Mouse (Mus musculus) 416B (cell line): ENCODE measurements around the gene Rasgef1c.
A peak's percentile ranks its signal among the peaks of the same experiment; 100 is the strongest.

Experiments used
- DNase-seq: peaks from one replicate; pipeline ENCODE4 v3.0.0; 2011; ENCODE audit warnings: low read depth

The Rasgef1c gene

GRCm38 (mm10) chr11:49926183-49926582, 24.5 kb downstream of the Rasgef1c start:
- peak; percentile 14 for DNase-seq

DNA sequence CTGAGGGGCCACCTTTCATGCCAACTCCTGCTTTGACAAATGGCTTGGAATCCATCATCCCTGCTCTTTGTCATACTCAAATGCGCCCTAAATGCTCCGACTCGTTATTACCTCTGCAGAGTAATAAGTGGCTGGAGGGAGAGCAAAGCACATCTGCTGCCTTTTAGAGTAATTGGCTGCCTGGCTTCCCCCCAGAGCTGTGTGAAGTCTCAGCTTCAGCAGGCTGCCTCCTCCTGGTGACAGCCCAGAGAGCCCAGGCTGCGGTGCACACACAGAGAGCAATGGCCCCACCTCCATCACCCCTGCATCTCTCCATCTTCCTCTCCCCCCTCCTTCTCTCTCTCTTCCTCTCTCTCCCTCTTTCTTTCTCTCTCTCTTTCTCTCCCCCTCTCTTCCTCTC, 25.5 kb downstream of the Rasgef1c start:
- DNase-seq: no peak

GRCm38 (mm10) chr11:49927670-49928069, 26.0 kb downstream of the Rasgef1c start:
- no peak for DNase-seq

DNA sequence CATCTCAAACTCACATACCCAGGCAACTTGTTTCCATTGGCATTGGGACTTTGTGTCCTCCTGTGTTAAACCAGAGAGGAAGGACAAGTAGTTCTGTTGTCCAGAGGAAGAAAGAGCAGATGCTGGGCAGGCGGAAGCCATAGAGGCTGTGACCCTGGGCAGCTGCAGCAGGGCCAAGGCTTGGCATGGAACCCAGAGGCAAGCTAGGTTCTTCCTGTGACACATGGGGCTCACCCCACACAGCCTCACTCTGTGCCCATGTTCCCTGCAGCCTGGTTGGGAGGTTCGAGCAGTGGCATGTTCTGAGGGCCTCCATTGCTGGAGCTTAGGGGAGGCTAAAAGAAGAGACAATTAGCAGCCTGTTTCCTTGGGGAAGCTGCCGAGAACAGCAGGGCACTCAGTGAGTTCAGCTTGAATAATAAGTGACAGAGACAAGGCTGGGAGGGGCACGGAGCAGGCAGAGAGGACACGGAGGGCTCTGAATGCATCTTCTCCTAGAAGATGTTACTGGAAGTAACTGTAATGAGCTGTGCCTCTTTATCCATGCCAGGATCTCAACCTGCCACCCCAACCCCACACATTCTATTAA, 29.5 kb downstream of the Rasgef1c start:
- no peak for DNase-seq

DNA sequence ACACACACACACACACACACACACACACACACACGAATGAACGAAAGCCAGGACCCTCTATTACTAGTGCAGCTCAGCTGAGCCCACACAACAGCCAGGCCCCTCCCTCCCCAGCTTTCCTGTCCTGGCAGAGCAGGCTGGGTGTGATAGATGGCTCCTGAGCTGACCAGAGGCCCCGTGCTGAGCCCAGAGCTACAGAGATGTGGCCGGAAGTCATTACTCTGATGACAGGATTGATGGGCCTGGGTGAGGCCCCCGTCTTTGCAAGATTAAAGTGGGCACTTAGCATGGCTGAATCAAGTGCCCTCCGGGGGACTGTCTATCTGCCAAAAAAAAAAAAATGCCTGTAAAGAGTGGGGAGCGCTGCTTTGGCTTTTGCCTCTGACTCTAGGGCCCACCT, 30.2 kb downstream of the Rasgef1c start:
- peak; percentile 8 for DNase-seq

DNA sequence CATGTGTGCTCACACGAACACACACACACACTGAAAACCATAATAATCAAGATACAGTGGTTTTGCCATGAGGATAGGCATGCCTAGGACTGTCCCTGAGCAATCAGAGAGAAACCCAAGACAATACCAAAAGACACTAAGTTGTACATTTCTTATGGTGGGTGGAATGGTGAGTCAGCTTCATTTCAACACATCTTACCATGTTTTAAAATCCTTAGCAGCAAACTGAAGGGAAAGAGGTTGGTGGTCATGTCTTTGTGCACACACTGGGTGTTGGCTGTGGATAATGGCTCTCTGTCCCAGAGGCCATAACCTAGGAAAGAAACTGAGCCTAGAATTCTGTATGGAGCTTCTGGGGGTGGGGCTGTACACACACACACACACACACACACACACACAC, 32.2 kb downstream of the Rasgef1c start:
- peak; percentile 19 for DNase-seq

DNA sequence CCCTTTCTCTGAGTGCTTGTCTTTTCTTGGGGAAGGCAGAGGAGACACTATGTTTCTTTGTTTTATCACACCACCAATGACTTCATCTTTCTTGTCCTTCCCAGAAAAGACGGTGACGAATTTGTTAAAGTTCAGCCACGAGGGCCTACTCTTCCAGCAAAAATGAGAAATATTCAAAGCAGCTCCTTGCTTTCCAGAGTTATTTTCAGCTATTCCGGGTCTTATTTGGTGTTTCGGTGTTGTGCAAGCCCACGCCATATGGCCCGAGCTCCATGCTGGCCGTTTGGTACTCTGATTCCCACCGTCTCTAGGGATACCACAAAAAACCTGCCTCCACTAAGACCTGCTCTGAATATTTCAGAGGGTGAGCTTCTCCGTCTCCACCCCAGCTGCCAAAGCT, 32.7 kb downstream of the Rasgef1c start:
- no peak for DNase-seq

GRCm38 (mm10) chr11:49936458-49936857, 34.8 kb downstream of the Rasgef1c start:
- DNase-seq: no peak

DNA sequence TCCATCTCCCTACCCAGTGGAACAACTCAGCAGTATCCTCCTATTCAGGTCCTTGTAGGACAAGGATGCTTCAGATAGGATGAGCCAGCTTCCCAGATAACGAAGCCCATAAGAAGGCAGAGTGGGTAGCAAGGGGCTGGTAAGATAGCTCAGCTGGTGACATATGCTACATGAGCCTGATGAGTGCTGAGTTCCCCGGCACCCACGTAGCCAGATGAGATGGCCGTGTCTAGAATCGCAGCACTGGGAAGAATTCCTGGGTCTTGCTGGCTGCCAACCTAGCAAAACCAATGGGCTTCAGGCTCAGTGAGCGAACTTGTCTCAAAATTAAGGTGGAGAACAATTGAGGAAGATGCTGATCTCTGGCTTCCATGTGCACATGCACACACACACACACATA, 36.1 kb downstream of the Rasgef1c start:
- no peak for DNase-seq

DNA sequence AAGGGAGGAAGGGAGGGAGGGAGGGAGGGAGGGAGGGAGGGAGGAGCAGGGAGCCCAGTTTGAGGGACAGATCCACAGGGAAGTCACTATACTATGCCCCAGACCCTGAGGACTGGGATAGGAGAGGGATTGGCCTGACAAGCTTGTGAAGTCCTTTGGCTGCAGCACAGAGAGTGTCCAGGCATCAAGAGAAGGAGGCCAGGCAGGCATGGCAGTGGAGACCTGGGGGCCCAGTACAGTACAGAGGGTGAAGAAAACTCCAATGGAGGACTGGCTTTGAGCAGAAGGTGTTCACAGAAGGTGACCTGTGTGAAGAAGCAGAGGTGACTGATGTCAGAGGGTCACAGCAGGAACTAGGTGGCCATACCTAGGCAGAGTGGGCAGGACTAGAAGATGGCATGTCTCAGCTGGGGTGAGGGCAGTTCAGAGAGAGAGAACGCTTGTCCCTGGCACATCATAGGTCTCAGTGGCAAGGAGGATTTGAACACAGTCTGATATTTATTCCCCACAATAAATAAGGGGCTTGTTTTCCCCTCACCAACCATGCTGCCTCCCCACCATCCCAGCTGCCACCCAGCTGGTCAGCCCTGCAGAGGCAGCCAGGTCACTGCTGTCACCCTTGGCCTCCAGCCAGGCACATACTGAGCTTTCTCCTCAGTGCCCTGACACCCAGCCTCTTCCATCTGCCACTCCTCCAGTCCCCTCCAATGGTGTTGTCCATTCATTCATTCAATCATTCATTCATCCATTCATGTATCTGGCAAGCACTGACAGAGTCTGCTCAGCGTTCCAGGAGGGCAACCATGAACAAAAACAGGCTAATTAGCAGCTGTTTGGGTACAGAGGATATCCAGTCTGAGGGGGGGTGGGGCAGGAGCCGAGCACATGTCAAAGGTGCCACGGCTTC, 36.9 kb downstream of the Rasgef1c start:
- DNase-seq: no peak

- no peak for DNase-seq
Measured at GRCm38 (mm10) chr11:49942841-49943240, 41.2 kb downstream of the Rasgef1c start.

- DNase-seq: no peak
Measured at GRCm38 (mm10) chr11:49943901-49944300, 42.3 kb downstream of the Rasgef1c start.

DNA sequence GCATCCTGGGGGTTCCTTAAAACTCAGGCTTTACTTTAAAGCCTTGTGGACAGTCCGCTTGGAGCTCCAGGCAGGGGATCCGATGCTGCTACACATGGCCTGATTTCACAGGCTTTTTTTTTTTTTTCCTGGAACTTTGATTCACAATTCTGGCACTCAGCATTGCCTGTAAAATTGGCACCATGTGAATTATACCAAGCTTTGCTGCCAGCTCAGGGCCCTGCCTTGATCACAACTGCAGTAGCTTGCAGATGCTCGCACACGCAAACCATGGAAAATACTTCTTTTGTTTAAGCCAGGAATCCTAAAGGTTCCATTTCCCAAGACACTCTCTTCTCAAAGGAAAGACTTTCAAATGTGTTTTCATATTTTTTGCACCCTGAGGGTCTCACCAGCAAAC, 44.1 kb downstream of the Rasgef1c start:
- DNase-seq: no peak

GRCm38 (mm10) chr11:49949839-49950238, 48.2 kb downstream of the Rasgef1c start:
- no peak for DNase-seq

DNA sequence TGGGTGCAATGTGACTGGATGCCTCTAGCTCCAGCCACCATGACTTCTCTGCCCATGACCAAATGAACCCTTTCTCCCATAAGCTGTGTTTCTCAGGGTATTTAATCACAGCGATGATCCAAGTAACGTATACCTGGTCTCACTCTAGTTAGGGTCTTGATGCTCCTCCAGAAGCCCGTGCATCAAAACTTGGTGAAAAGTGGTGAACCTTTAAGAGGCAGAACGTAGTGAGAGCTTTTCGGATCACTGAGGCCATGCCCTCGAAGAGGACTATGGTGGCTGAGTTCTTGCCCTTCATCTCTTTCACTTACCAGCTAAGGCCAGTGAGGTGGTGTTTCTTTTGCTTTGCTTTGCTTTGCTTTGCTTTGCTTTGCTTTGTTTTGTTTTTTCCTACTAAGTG, 52.0 kb downstream of the Rasgef1c start:
- DNase-seq: no peak

DNA sequence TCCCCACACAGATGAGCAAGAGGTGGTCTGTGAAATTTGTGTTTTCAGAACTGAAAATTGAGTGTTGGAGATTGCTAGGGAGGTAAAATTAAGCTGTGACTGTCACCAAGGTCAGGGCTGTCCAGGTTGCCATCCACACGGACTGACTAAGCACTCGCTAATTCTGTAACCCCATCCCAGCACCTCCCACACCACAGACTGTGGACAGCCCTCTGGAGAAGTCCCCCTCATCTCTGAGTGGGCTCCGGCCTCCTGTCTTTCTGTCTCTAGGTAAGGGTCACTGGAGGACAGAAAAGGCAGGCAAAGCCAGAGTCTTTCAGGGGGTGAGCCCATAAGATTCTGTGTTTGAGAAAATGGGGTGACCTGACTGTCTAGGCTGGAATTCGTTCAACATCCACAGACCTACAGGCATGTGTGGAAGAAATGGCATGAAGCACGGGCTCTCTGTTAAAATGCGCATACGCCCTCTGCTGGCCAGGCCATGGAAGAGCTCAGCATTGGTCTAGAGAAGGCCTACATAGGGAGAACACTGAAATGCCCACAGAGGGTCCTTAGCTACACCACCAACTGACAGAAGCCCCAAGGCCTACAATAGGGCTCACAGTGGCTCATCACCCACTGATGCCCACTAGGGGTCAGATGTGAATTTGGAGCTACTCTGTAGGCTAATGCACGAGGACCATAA, 54.1 kb downstream of the Rasgef1c start:
- peak; percentile 69 for DNase-seq

DNA sequence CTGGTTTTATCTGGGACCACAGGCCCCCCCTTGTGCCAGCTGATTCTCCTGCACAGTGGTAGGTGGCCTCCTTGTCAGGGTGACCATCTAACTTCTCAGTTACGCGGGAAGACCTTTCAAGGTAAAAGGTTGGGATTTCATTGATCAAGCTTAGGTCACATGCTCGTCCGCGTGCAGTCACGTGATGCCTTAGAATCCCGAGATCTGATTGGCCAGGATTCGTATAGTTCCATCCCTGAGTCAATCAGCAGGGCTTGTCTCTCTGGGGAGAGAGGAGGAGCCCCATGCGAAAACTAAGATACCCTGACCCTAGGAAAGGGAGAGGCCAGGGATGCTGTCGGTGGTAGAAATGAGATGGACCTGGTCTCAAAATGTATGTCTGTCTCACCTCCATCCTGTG, 56.4 kb downstream of the Rasgef1c start:
- DNase-seq: no peak

GRCm38 (mm10) chr11:49961098-49961740, 59.6 kb downstream of the Rasgef1c start:
- DNase-seq: peak; percentile 68

DNA sequence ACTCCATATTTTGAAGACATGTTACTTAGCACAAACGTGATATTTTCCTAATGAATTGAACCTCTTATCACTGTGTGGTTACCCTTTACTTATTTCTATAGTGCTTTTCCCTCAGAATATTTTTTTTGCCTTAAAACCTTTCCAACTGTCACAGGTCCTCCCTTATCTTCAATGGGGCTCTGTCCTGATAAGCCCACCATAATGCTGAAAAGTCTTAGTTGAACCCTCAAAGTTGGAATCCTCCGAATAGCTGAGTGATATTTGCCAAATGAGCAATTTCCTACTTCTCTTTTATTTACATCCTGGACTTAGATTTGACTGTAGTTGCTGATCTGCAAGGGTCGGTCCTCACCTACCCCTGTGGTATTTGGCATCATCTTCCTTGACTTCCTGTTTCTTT, 63.7 kb downstream of the Rasgef1c start:
- DNase-seq: no peak

- DNase-seq: no peak
Measured at GRCm38 (mm10) chr11:49969692-49970091, 68.1 kb downstream of the Rasgef1c start.

GRCm38 (mm10) chr11:49973657-49974340, 72.2 kb downstream of the Rasgef1c start:
- peak; percentile 54 for DNase-seq

DNA sequence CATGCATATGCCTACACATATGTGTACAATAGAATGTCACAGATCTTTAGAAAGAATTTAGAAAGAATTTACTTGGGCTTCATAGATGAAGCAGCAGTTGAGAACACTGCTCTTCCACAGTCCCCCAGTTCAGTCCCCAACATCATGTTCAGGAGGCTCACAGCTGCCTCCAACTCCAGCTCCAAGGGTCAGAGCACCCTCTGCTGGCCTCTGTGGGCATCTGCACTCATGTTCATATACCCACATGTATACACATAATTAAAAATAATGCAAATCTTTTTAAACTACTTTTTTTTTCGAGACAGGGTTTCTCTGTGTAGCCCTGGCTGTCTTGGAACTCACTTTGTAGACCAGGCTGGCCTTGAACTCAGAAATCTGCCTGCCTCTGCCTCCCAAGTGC, 73.0 kb downstream of the Rasgef1c start:
- DNase-seq: no peak
